Mouse (Mus musculus) heart, postnatal 0 days (tissue): ENCODE data around the gene Lingo1. TPM values are rescaled to one million over a fixed set of nuclear protein-coding genes. Genes with fewer than 3 reads are reported as not detected.

Experiments
- ATAC-seq: fragments of 200-750 bp; cut with Nextera tagmentation; 2 replicates; pipeline ENCODE4 v1.8.0; 2017; ENCODE audit warnings: low read depth, moderate number of reproducible peaks, moderate library complexity; ENCODE audit not compliant: insufficient read depth
- DNase-seq: peaks from one replicate; pipeline ENCODE4 v3.0.0-alpha.2; 2016; ENCODE audit warnings: low spot score
- H3K27ac ChIP-seq: fragments of 300-500 bp; sonication (generic); 2 replicates; pipeline ENCODE4 v1.5.1; 2014; ENCODE audit warnings: low read depth, mild to moderate bottlenecking
- H3K27me3 ChIP-seq: fragments of 300-500 bp; sonication (generic); 2 replicates; pipeline ENCODE4 v1.6.1; 2014; ENCODE audit warnings: low read length, mixed read lengths; ENCODE audit not compliant: control insufficient read depth, insufficient read depth
- H3K36me3 ChIP-seq: fragments of 300-500 bp; sonication (generic); replicated peaks from 2 replicates; pipeline ENCODE4 v1.6.1; 2014; ENCODE audit warnings: low read length, mixed read lengths; ENCODE audit not compliant: control insufficient read depth, insufficient read depth
- H3K4me1 ChIP-seq: fragments of 300-500 bp; sonication (generic); 2 replicates; pipeline ENCODE4 v1.6.1; 2014; ENCODE audit warnings: antibody characterized with exemption; ENCODE audit not compliant: control insufficient read depth, insufficient read depth
- H3K4me2 ChIP-seq: fragments of 300-500 bp; sonication (generic); 2 replicates; pipeline ENCODE4 v1.6.1; 2014; ENCODE audit warnings: low read depth, mild to moderate bottlenecking, low read length, moderate library complexity
- H3K4me3 ChIP-seq: fragments of 300-500 bp; sonication (generic); 2 replicates; pipeline ENCODE4 v1.5.1; 2014; ENCODE audit warnings: low read depth, low read length
- H3K9ac ChIP-seq: fragments of 300-500 bp; sonication (generic); replicated peaks from 2 replicates; pipeline ENCODE4 v1.6.1; 2014; ENCODE audit warnings: low read depth, low read length, mixed read lengths
- H3K9me3 ChIP-seq: fragments of 300-500 bp; sonication (generic); replicated peaks from 2 replicates; pipeline ENCODE4 v1.6.1; 2016; ENCODE audit warnings: low read length; ENCODE audit not compliant: control insufficient read depth
- CTCF ChIP-seq: IDR thresholded peaks from 2 replicates; pipeline ENCODE4 v1.5.1; 2016; ENCODE audit warnings: antibody characterized with exemption, control low read depth, low read depth
- EP300 ChIP-seq: IDR thresholded peaks from 2 replicates; pipeline ENCODE4 v1.6.1; 2016; ENCODE audit warnings: antibody characterized with exemption, low read depth
- WGBS: fragments of 180-500 bp; shearing (Covaris S2); extraction: QIAGEN DNeasy Blood & Tissue Kit; methylation state at CpG from one replicate; pipeline ENCODE4 v1.1.7; 2014; 5-methylcytosine and 5-hydroxymethylcytosine counted together
- polyA plus RNA-seq: library from polyadenylated mRNA; unstranded; fragments of >200 nt; fragmentation: Nextera tagmentation; extraction: Ambion mirVana; gene quantifications from 2 replicates; pipeline ENCODE4 v1.2.1, GENCODE M21; 2015
- total RNA-seq: library from RNA; depleted of rRNA; stranded (reverse); fragments of >200 nt; gene quantifications from 2 replicates; pipeline ENCODE4 v1.2.3, GENCODE M21; 2014; ENCODE audit warnings: low replicate concordance

Lingo1 gene
- total and polyA plus RNA-seq, 2 experiments from 2014 or later: 0.66 to 2.4 TPM

GRCm38 (mm10) chr9:56682826-56683225 lies 113.4 kb downstream of the Lingo1 start:
- Histone ChIP-seq H3K27me3 (0 out of 2 replicates have a peak, but pooled peaks cover 4% of the 10 kb centered on the region), H3K4me3 (no peak overlapping the region), H3K4me1 (no peaks in the 10 kb centered on the region; the same call in 1 of the 2 replicates), H3K4me2 (no peak overlapping the region), H3K36me3 (no peaks in the 10 kb centered on the region), H3K9me3 (no peaks in the 10 kb centered on the region), H3K27ac (no peak overlapping the region), H3K9ac (no peak overlapping the region)
- no peak for DNase-seq
- no peak for ATAC-seq
- WGBS: 50% methylated on average over 4 of the region's 4 CpGs
- TF ChIP-seq EP300 (no peak), CTCF (no peak)

- 73% methylated on average over 7 of the region's 7 CpGs for WGBS
- Histone ChIP-seq H3K4me3 (no peak overlapping the region), H3K9me3 (no peaks in the 10 kb centered on the region), H3K4me2 (no peak overlapping the region), H3K27me3 (0 out of 2 replicates have a peak, but pooled peaks cover 4% of the 10 kb centered on the region), H3K4me1 (no peaks in the 10 kb centered on the region; the same call in 1 of the 2 replicates), H3K9ac (no peak overlapping the region), H3K27ac (no peak overlapping the region), H3K36me3 (no peaks in the 10 kb centered on the region)
- DNase-seq (no peak), ATAC-seq (no peak)
- TF ChIP-seq CTCF (no peak), EP300 (no peak)
Measured at GRCm38 (mm10) chr9:56681950-56682349, 114.3 kb downstream of the Lingo1 start.

GRCm38 (mm10) chr9:56678929-56679681 lies 117.2 kb downstream of the Lingo1 start:
- WGBS: 86% methylated on average over 22 of the region's 22 CpGs

DNA sequence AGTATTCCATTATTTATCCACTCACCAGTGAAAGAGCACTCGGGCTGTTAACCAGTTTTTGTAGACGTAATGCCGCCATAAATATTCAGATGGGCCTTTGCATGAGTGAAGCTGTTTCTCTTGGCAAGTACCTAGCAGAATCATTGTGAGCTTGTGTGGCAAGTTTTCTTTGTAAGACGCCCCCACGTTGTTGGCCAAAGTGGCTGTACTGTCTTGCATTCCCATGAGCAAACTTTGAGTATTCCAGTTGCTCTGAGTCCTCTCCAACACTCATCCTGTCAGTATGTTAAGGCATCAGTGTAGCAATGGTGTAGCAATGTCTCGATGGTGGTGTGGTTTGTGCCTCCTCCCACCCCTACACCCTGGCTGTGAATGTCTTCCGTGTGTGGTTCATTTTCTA lies 120.6 kb downstream of the Lingo1 start:
- Histone ChIP-seq H3K4me2 (no peak overlapping the region), H3K9ac (no peak overlapping the region), H3K9me3 (no peaks in the 10 kb centered on the region), H3K27ac (no peak overlapping the region), H3K4me1 (no peaks in the 10 kb centered on the region), H3K27me3 (0 out of 2 replicates have a peak, but pooled peaks cover 4% of the 10 kb centered on the region), H3K36me3 (no peaks in the 10 kb centered on the region), H3K4me3 (no peak overlapping the region)
- ATAC-seq (no peak), DNase-seq (no peak)
- TF ChIP-seq EP300 (no peak), CTCF (no peak)
- WGBS: 87% methylated on average over 7 of the region's 7 CpGs

More at GRCm38 (mm10) chr9:56678929-56679681, 117.2 kb downstream of the Lingo1 start:
- Histone ChIP-seq H3K4me3 (no peak overlapping the region), H3K36me3 (no peaks in the 10 kb centered on the region), H3K27ac (no peak overlapping the region), H3K27me3 (0 out of 2 replicates have a peak, but pooled peaks cover 4% of the 10 kb centered on the region), H3K4me1 (no peaks in the 10 kb centered on the region), H3K9me3 (no peaks in the 10 kb centered on the region), H3K4me2 (no peak overlapping the region), H3K9ac (no peak overlapping the region)
- DNase-seq (no peak), ATAC-seq (no peak)
- TF ChIP-seq CTCF (no peak), EP300 (no peak)

DNA sequence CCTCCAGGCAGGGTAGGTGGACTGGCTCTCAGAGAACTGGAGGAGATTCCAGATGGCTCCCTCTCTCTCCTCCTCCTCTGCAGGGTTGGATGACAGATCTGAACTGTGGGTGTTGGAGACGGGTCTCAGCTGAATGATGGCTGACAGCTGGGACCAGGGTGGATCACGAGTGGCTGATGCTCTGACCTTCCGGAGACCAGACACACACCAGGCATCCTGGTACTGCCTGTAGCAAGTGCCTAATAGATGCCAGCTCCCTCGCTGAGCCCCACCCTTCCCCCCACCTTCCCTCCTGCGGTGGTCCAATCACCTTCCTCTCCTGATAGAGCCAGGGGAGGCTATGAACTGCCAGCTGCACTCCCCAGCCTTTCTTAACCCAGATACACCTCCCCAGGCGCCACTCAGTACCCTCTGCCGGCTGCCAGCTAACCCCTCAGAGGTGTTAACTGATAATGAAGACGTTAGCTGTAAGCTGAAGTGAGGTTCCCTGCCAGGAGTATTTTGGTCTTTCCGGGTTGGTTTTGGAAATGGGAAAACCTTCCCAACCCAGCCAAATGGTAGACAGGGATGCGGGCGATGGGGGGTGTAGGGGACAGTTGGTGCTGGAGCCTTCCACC lies 126.6 kb downstream of the Lingo1 start:
- H3K4me3 ChIP-seq: no peak overlapping the region
- H3K36me3 ChIP-seq: no peaks in the 10 kb centered on the region
- 23% methylated on average over 11 of the region's 11 CpGs for WGBS
- ATAC-seq: no peak; the same call in 1 of the 2 replicates
- peaks cover 5% of the 10 kb centered on the region; the same call in 1 of the 2 replicates for H3K27me3 ChIP-seq
- no peaks in the 10 kb centered on the region for H3K4me1 ChIP-seq
- H3K9ac ChIP-seq: no peak overlapping the region
- TF ChIP-seq EP300: no peak
- no peak for TF ChIP-seq CTCF
- no peak overlapping the region for H3K4me2 ChIP-seq
- DNase-seq: no peak
- H3K9me3 ChIP-seq: no peaks in the 10 kb centered on the region
- H3K27ac ChIP-seq: no peak overlapping the region
